In the genomic region with DNA sequence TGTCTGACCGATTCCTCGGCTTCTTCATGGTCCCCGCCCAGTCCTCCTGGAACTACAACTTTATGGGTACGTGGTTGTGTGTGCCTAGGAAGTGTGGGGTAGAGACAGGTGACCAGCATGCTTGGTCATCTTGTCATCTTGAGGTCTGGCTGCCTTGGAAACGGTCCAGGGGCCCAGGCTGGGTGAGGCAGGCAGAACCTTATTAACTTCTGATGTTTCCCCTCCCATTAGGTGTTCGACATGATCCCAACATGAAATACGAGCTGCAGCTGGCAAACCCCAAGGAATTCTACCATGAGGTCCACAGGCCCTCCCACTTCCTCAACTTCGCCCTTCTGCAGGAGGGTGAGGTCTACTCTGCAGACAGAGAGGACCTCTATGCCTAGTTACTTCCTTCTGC, we compare ENCODE assay signal across 13 mouse cellular contexts. TPM values are rescaled to one million over a fixed set of nuclear protein-coding genes. Genes with fewer than 3 reads are reported as not detected.
A peak's percentile ranks its signal among the peaks of the same experiment; 100 is the strongest.
DNase-seq lines count a peak whose midpoint lies in the region; TF ChIP-seq lines count a peak whose summit lies in the region.
"Had no signal": no experiment of that assay in that cellular context is flagged by ENCODE, and none has a peak within 500 bp of the region (broad histone marks: within the 10 kb centered on the region; RNA-seq: fewer than 3 reads in every experiment).

No protein-coding gene starts in this region.

- TF ChIP-seq POLR2A in kidney, adult 2 months (IDR thresholded peaks at IDR 0.05; ENCODE audit: low read depth, low read length), result no peak
- no peak for TF ChIP-seq POLR2A in myocyte (IDR thresholded peaks at IDR 0.05; ENCODE audit: insufficient read length, low read depth)

- H3K36me3 ChIP-seq in kidney, adult 2 months (ENCODE audit: control insufficient read depth, insufficient read depth, low read length), result peaks cover 9% of the 10 kb centered on the region
- H3K36me3 ChIP-seq in myocyte (ENCODE audit: control insufficient read depth, insufficient read depth), result peaks cover 45% of the 10 kb centered on the region

- intact Hi-C loops in left cerebral cortex, postnatal 36 days (cut with DNase I), result no loop called here

- H3K27me3 ChIP-seq in kidney, adult 2 months (replicated peaks; ENCODE audit: control insufficient read depth, insufficient read depth, low read length), result no peaks in the 10 kb centered on the region
- no peaks in the 10 kb centered on the region for H3K27me3 ChIP-seq in myocyte (ENCODE audit: control insufficient read depth, insufficient read depth, insufficient read length)
- H3K27me3 ChIP-seq: stomach, embryonic 15.5 days had no signal

- no peak for TF ChIP-seq CTCF in kidney, adult 2 months (conservative IDR thresholded peaks at IDR 0.05; ENCODE audit: insufficient read depth, insufficient read length, low read depth, low read length)

- 40% methylated on average over 8 of the region's 8 CpGs for WGBS in kidney, adult 2 months

- H3K27ac ChIP-seq in kidney, adult 2 months (ENCODE audit: insufficient read depth, low read depth, low read length), result peak overlapping the region; percentile 97
- H3K27ac ChIP-seq: midbrain, embryonic 10.5 days had no signal

- peaks cover 11% of the 10 kb centered on the region for H3K4me1 ChIP-seq in kidney, adult 2 months (ENCODE audit: control insufficient read depth, insufficient read depth, low read length)

- peak; percentile 43 for DNase-seq in cerebellum, adult 9-11 months
- DNase-seq in cerebellum, adult 18-20 months, result no peak
- DNase-seq in lung, adult 18-20 months, result peak; percentile 32 to 42
- no peak for DNase-seq in lung, postnatal 10 days
- peak; percentile 33 for DNase-seq in kidney, adult 2 months
- no peak for DNase-seq in adipocyte (ENCODE audit: low spot score)
- no peak for DNase-seq in left cerebral cortex, postnatal 36 days (ENCODE audit: low spot score in 2 of 2)
- DNase-seq: cerebellum, adult 8-10 months; layer of hippocampus, postnatal 36 days had no signal

- H3K4me2 ChIP-seq in myocyte (ENCODE audit: low read depth), result peak overlapping the region; percentile 93

- no peak overlapping the region for H3K4me3 ChIP-seq in kidney, adult 2 months (ENCODE audit: insufficient read depth, low read depth, low read length)
- no peak overlapping the region for H3K4me3 ChIP-seq in myocyte

- no peaks in the 10 kb centered on the region for H3K79me2 ChIP-seq in myocyte (ENCODE audit: control insufficient read depth, insufficient read depth)

- no peak overlapping the region for H3ac ChIP-seq in myocyte (ENCODE audit: control insufficient read depth, insufficient read length)

TF ChIP-seq in myocyte, 11 proteins besides CTCF, POLR2A, EP300 and RAD21:
- TF ChIP-seq MYOG (IDR thresholded peaks at IDR 0.05; ENCODE audit: control insufficient read depth in 1 of 3, insufficient read depth in 1 of 3, insufficient read length in 2 of 3, low read depth in 2 of 3) (peak in 1 of 3 experiments; percentile 35), MYOD1 (IDR thresholded peaks at IDR 0.05; ENCODE audit: control insufficient read depth in 1 of 3, insufficient read length in 2 of 3, low read depth in 2 of 3) (peak in 2 of 3 experiments; percentile 32 to 55), MAX (IDR thresholded peaks at IDR 0.05; ENCODE audit: low read depth) (no peak)

RNA-seq across cellular contexts. Expression of gene Rilp, which starts 1.0 kb away (rescaled TPM):
- 19.3 and 19.8 TPM in 2 replicates for polyA plus RNA-seq in kidney, adult 2 months (2012; rRNA removed)
- 4.6 TPM for polyA plus RNA-seq in myocyte (2012; fragmentation: generic; extraction: Trizol)
- 1 to 10 TPM; 1.9 to 2.3 TPM for total RNA-seq in left cerebral cortex, postnatal 36 days (2021)
- total RNA-seq: hematopoietic stem cell, adult 5-6 weeks had no signal

RNA-seq across cellular contexts. Expression of gene Scarf1, which starts 4.4 kb away (rescaled TPM):
- polyA plus RNA-seq in kidney, adult 2 months (2012; rRNA removed), result 13.3 and 17.3 TPM in 2 replicates
- polyA plus RNA-seq in myocyte (2012; fragmentation: generic; extraction: Trizol), result 0.06 TPM
- 1 to 10 TPM; 1.2 to 1.8 TPM for total RNA-seq in left cerebral cortex, postnatal 36 days (2021)

RNA-seq across cellular contexts. Expression of gene Prpf8, which starts 22.3 kb away (rescaled TPM):
- 88.0 and 92.7 TPM in 2 replicates for polyA plus RNA-seq in kidney, adult 2 months (2012; rRNA removed)
- polyA plus RNA-seq in myocyte (2012; fragmentation: generic; extraction: Trizol), result 93.0 TPM
- total RNA-seq in left cerebral cortex, postnatal 36 days (2021), result 100 to 1,000 TPM; 127 to 138 TPM

RNA-seq across cellular contexts. Expression of gene Slc43a2, which starts 22.6 kb away (rescaled TPM):
- 148 and 174 TPM in 2 replicates for polyA plus RNA-seq in kidney, adult 2 months (2012; rRNA removed)
- polyA plus RNA-seq in myocyte (2012; fragmentation: generic; extraction: Trizol), result 15.9 TPM
- 10 to 100 TPM; 51.1 to 63.1 TPM for total RNA-seq in left cerebral cortex, postnatal 36 days (2021)

RNA-seq across cellular contexts. Expression of gene Tlcd2, which starts 47.4 kb away (rescaled TPM):
- polyA plus RNA-seq in kidney, adult 2 months (2012; rRNA removed), result 14.2 and 14.6 TPM in 2 replicates
- polyA plus RNA-seq in myocyte (2012; fragmentation: generic; extraction: Trizol), result 2.9 TPM
- total RNA-seq in left cerebral cortex, postnatal 36 days (2021), result under 1 TPM in 1 of 2 experiments, not detected in 1; 0.47 TPM

Comparison
In these comparisons a context has a peak if more than half of its experiments do, and no peak if none do; other contexts are left out.
1. DNase-seq: peak in cerebellum, adult 9-11 months (single experiment), lung, adult 18-20 months (2 of 2) and kidney, adult 2 months (single experiment); none in cerebellum, adult 18-20 months (0 of 2), lung, postnatal 10 days (single experiment), adipocyte (single experiment) and left cerebral cortex, postnatal 36 days (0 of 2).
2. RNA of gene Scarf1, which starts 4.4 kb away (polyA plus RNA-seq): 13.3 to 17.3 TPM in kidney, adult 2 months; 0.06 TPM in myocyte (single experiment); every median in the first group is over 10 times any median in the second.